Mouse (Mus musculus): Measurements from ENCODE around the gene Fkbp14. TPM values are rescaled to one million over a fixed set of nuclear protein-coding genes. Genes with fewer than 3 reads are reported as not detected.

Fkbp14 gene
- polyA plus RNA-seq (2011; ENCODE audit: insufficient read depth, insufficient read length, low replicate concordance, missing spikeins), result 1.8 TPM in 1 of 2 replicates, not detected in the other

- Histone ChIP-seq H3K4me1 (ENCODE audit: control insufficient read depth, insufficient read depth, low read length) (no peaks in the 10 kb centered on the region), H3K27ac (ENCODE audit: control insufficient read depth, insufficient read depth, low read depth, low read length, poor library complexity) (no peak within 1 kb of the TSS), H3K4me3 (replicated peaks; ENCODE audit: control insufficient read depth, low read depth, low read length) (no peak within 1 kb of the TSS)
- no peak for TF ChIP-seq POLR2A (IDR thresholded peaks at IDR 0.05; ENCODE audit: borderline replicate concordance, control insufficient read depth, low read depth, low read length)
- TF ChIP-seq CTCF (IDR thresholded peaks at IDR 0.05; ENCODE audit: control insufficient read depth, insufficient read depth, low read length), result no peak
- WGBS, result 80% methylated on average over 4 of the region's 4 CpGs
These were observed at the start of gene Fkbp14 for GRCm38 (mm10) chr6:54597208-54597607. Fkbp14 (minus strand) TSS chr6:54597308.

GRCm38 (mm10) chr6:54643181-54643580, 46.1 kb upstream of the Fkbp14 start:
- Histone ChIP-seq H3K4me3 (replicated peaks; ENCODE audit: control insufficient read depth, low read depth, low read length) (no peak overlapping the region), H3K27ac (ENCODE audit: control insufficient read depth, insufficient read depth, low read depth, low read length, poor library complexity) (no peak overlapping the region), H3K4me1 (ENCODE audit: control insufficient read depth, insufficient read depth, low read length) (no peaks in the 10 kb centered on the region)
- TF ChIP-seq POLR2A (IDR thresholded peaks at IDR 0.05; ENCODE audit: borderline replicate concordance, control insufficient read depth, low read depth, low read length), result no peak
- TF ChIP-seq CTCF (IDR thresholded peaks at IDR 0.05; ENCODE audit: control insufficient read depth, insufficient read depth, low read length), result no peak
- 65% methylated on average over 4 of the region's 4 CpGs for WGBS

GRCm38 (mm10) chr6:54641953-54642352, 44.8 kb upstream of the Fkbp14 start:
- no peaks in the 10 kb centered on the region for H3K4me1 ChIP-seq (ENCODE audit: control insufficient read depth, insufficient read depth, low read length)
- H3K27ac ChIP-seq (ENCODE audit: control insufficient read depth, insufficient read depth, low read depth, low read length, poor library complexity), result no peak overlapping the region
- 90% methylated on average over 2 of the region's 2 CpGs for WGBS
- TF ChIP-seq CTCF (IDR thresholded peaks at IDR 0.05; ENCODE audit: control insufficient read depth, insufficient read depth, low read length) (no peak), POLR2A (IDR thresholded peaks at IDR 0.05; ENCODE audit: borderline replicate concordance, control insufficient read depth, low read depth, low read length) (no peak)
- no peak overlapping the region for H3K4me3 ChIP-seq (replicated peaks; ENCODE audit: control insufficient read depth, low read depth, low read length)

- Histone ChIP-seq H3K27ac (ENCODE audit: control insufficient read depth, insufficient read depth, low read depth, low read length, poor library complexity) (no peak overlapping the region), H3K4me1 (ENCODE audit: control insufficient read depth, insufficient read depth, low read length) (no peaks in the 10 kb centered on the region), H3K4me3 (replicated peaks; ENCODE audit: control insufficient read depth, low read depth, low read length) (no peak overlapping the region)
- WGBS, result 88% methylated on average over 3 of the region's 3 CpGs
- TF ChIP-seq POLR2A (IDR thresholded peaks at IDR 0.05; ENCODE audit: borderline replicate concordance, control insufficient read depth, low read depth, low read length), result no peak
- no peak for TF ChIP-seq CTCF (IDR thresholded peaks at IDR 0.05; ENCODE audit: control insufficient read depth, insufficient read depth, low read length)
These were observed 42.8 kb upstream of the Fkbp14 start for GRCm38 (mm10) chr6:54639877-54640276.

GRCm38 (mm10) chr6:54631462-54631861, 34.4 kb upstream of the Fkbp14 start:
- Histone ChIP-seq H3K4me3 (replicated peaks; ENCODE audit: control insufficient read depth, low read depth, low read length) (no peak overlapping the region), H3K27ac (ENCODE audit: control insufficient read depth, insufficient read depth, low read depth, low read length, poor library complexity) (no peak overlapping the region), H3K4me1 (ENCODE audit: control insufficient read depth, insufficient read depth, low read length) (no peaks in the 10 kb centered on the region)
- 59% methylated on average over 3 of the region's 3 CpGs for WGBS
- TF ChIP-seq CTCF (IDR thresholded peaks at IDR 0.05; ENCODE audit: control insufficient read depth, insufficient read depth, low read length) (no peak), POLR2A (IDR thresholded peaks at IDR 0.05; ENCODE audit: borderline replicate concordance, control insufficient read depth, low read depth, low read length) (no peak)

GRCm38 (mm10) chr6:54629734-54630133, 32.6 kb upstream of the Fkbp14 start:
- Histone ChIP-seq H3K27ac (ENCODE audit: control insufficient read depth, insufficient read depth, low read depth, low read length, poor library complexity) (no peak overlapping the region), H3K4me1 (ENCODE audit: control insufficient read depth, insufficient read depth, low read length) (no peaks in the 10 kb centered on the region), H3K4me3 (replicated peaks; ENCODE audit: control insufficient read depth, low read depth, low read length) (no peak overlapping the region)
- no peak; the same call in 1 of the 2 replicates for TF ChIP-seq CTCF (IDR thresholded peaks at IDR 0.05; ENCODE audit: control insufficient read depth, insufficient read depth, low read length)
- 58% methylated on average over 7 of the region's 7 CpGs for WGBS

GRCm38 (mm10) chr6:54628381-54628780, 31.3 kb upstream of the Fkbp14 start:
- TF ChIP-seq CTCF (IDR thresholded peaks at IDR 0.05; ENCODE audit: control insufficient read depth, insufficient read depth, low read length), result no peak
- TF ChIP-seq POLR2A (IDR thresholded peaks at IDR 0.05; ENCODE audit: borderline replicate concordance, control insufficient read depth, low read depth, low read length), result no peak
- H3K4me1 ChIP-seq (ENCODE audit: control insufficient read depth, insufficient read depth, low read length), result no peaks in the 10 kb centered on the region
- 75% methylated on average over 3 of the region's 3 CpGs for WGBS

GRCm38 (mm10) chr6:54620357-54620756, 23.2 kb upstream of the Fkbp14 start:
- Histone ChIP-seq H3K27ac (ENCODE audit: control insufficient read depth, insufficient read depth, low read depth, low read length, poor library complexity) (no peak overlapping the region), H3K4me1 (ENCODE audit: control insufficient read depth, insufficient read depth, low read length) (no peaks in the 10 kb centered on the region)
- WGBS, result 52% methylated on average over 4 of the region's 4 CpGs

More at GRCm38 (mm10) chr6:54628381-54628780, 31.3 kb upstream of the Fkbp14 start:
- Histone ChIP-seq H3K27ac (ENCODE audit: control insufficient read depth, insufficient read depth, low read depth, low read length, poor library complexity) (no peak overlapping the region), H3K4me3 (replicated peaks; ENCODE audit: control insufficient read depth, low read depth, low read length) (no peak overlapping the region)

GRCm38 (mm10) chr6:54619530-54619929, 22.4 kb upstream of the Fkbp14 start:
- TF ChIP-seq POLR2A (IDR thresholded peaks at IDR 0.05; ENCODE audit: borderline replicate concordance, control insufficient read depth, low read depth, low read length) (no peak), CTCF (IDR thresholded peaks at IDR 0.05; ENCODE audit: control insufficient read depth, insufficient read depth, low read length) (no peak)
- no peaks in the 10 kb centered on the region for H3K4me1 ChIP-seq (ENCODE audit: control insufficient read depth, insufficient read depth, low read length)
- H3K27ac ChIP-seq (ENCODE audit: control insufficient read depth, insufficient read depth, low read depth, low read length, poor library complexity), result no peak overlapping the region
- H3K4me3 ChIP-seq (replicated peaks; ENCODE audit: control insufficient read depth, low read depth, low read length), result no peak overlapping the region
- 84% methylated on average over 7 of the region's 7 CpGs for WGBS

More at GRCm38 (mm10) chr6:54620357-54620756, 23.2 kb upstream of the Fkbp14 start:
- H3K4me3 ChIP-seq (replicated peaks; ENCODE audit: control insufficient read depth, low read depth, low read length), result no peak overlapping the region
- TF ChIP-seq POLR2A (IDR thresholded peaks at IDR 0.05; ENCODE audit: borderline replicate concordance, control insufficient read depth, low read depth, low read length), result no peak
- TF ChIP-seq CTCF (IDR thresholded peaks at IDR 0.05; ENCODE audit: control insufficient read depth, insufficient read depth, low read length), result no peak
